Mouse (Mus musculus) mouse embryonic stem cell (cell line): ENCODE results near the gene Nhej1.

Experiments
- in situ Hi-C, 2 experiments: fragments of 300-500 bp; cut with MboI; formaldehyde crosslinking; loops; 1 replicate in 1 of 2; 3 replicates in 1 of 2; pipeline ENCODE4 v1.14.3; 2019 to 2020; ENCODE audit warnings: low sequenced_read_pairs in 2 of 2, low pct_unique_long_range_greater_than_20kb in 1 of 2, mixed read lengths in 1 of 2; ENCODE audit not compliant: unreplicated experiment in 1 of 2

The Nhej1 gene

GRCm38 (mm10) chr1:75124346-75125321, at the start of gene Nhej1:
Nhej1 (minus strand) TSS chr1:75125200.
- in situ Hi-C loops, result no loop called here

- in situ Hi-C loops, result no loop called here
Observed at GRCm38 (mm10) chr1:75168472-75169464, 43.8 kb upstream of the Nhej1 start, which contains the start of gene Zfand2b. Zfand2b (plus strand) TSS chr1:75168646.

- in situ Hi-C loops, result no loop called here
Observed at GRCm38 (mm10) chr1:75168093-75168471, 43.1 kb upstream of the Nhej1 start.

GRCm38 (mm10) chr1:75160256-75160617, 35.2 kb upstream of the Nhej1 start:
- in situ Hi-C loops, result no loop called here

GRCm38 (mm10) chr1:75159540-75160255, 34.7 kb upstream of the Nhej1 start:
- in situ Hi-C loops, result no loop called here

- in situ Hi-C loops, result no loop called here
Observed at GRCm38 (mm10) chr1:75158990-75159389, 34.0 kb upstream of the Nhej1 start.

GRCm38 (mm10) chr1:75155837-75156236, 30.8 kb upstream of the Nhej1 start:
- in situ Hi-C loops, result no loop called here

GRCm38 (mm10) chr1:75148727-75149126, 23.7 kb upstream of the Nhej1 start:
- in situ Hi-C loops, result no loop called here

- in situ Hi-C loops, result no loop called here
Observed at GRCm38 (mm10) chr1:75147411-75148135, 22.6 kb upstream of the Nhej1 start.

GRCm38 (mm10) chr1:75145589-75145988, 20.6 kb upstream of the Nhej1 start:
- in situ Hi-C loops, result no loop called here

GRCm38 (mm10) chr1:75142301-75143261, 17.6 kb upstream of the Nhej1 start, which contains the start of the genes Cnppd1 and Retreg2:
Cnppd1 (minus strand) TSS chr1:75142711.
Retreg2 (plus strand) TSS chr1:75142778.
- in situ Hi-C loops, result no loop called here

- in situ Hi-C loops, result no loop called here
Observed at GRCm38 (mm10) chr1:75141486-75142190, 16.6 kb upstream of the Nhej1 start.

- in situ Hi-C loops, result no loop called here
Observed at GRCm38 (mm10) chr1:75140601-75141190, 15.7 kb upstream of the Nhej1 start.

- in situ Hi-C loops, result no loop called here
Observed at GRCm38 (mm10) chr1:75138448-75138847, 13.4 kb upstream of the Nhej1 start.

- in situ Hi-C loops, result no loop called here
Observed at GRCm38 (mm10) chr1:75136730-75137129, 11.7 kb upstream of the Nhej1 start.

- in situ Hi-C loops, result no loop called here
Observed at GRCm38 (mm10) chr1:75136293-75136692, 11.3 kb upstream of the Nhej1 start.
